20 mouse cellular contexts compared by ENCODE assay signal in genomic region chr15:80327743-80328540, GRCm38 (mm10). TPM values are rescaled to one million over a fixed set of nuclear protein-coding genes. Genes with fewer than 3 reads are reported as not detected.
DNase-seq lines count a peak whose midpoint lies in the region; ATAC-seq and TF ChIP-seq lines count a peak whose summit lies in the region.
"Had no signal": no experiment of that assay in that cellular context is flagged by ENCODE, and none has a peak within 500 bp of the region (broad histone marks: within the 10 kb centered on the region; RNA-seq: fewer than 3 reads in every experiment).

No protein-coding gene starts in this region.

- H3K4me1 ChIP-seq in CH12.LX (ENCODE audit: control insufficient read depth in 1 of 2, insufficient read depth in 2 of 2), result peaks cover 3 to 9% of the 10 kb centered on the region in 2 experiments; a peak in 2 of 4 replicates
- H3K4me1 ChIP-seq: intestine, embryonic 15.5 days; limb, embryonic 13.5 days; stomach, embryonic 15.5 days had no signal

- no peak for TF ChIP-seq EP300 in CH12.LX (IDR thresholded peaks at IDR 0.05; ENCODE audit: low read length)

- TF ChIP-seq POLR2A in CH12.LX (IDR thresholded peaks at IDR 0.05; ENCODE audit: low read depth, low read length), result no peak

- no peaks in the 10 kb centered on the region for H3K36me3 ChIP-seq in CH12.LX (replicated peaks in 1 of 2; ENCODE audit: control insufficient read depth in 1 of 2, insufficient read depth in 1 of 2, low read length in 1 of 2)
- H3K36me3 ChIP-seq: hindbrain, embryonic 10.5 days; intestine, embryonic 15.5 days; limb, embryonic 13.5 days; midbrain, embryonic 12.5 days; stomach, embryonic 15.5 days had no signal

- no peak overlapping the region for H3K27ac ChIP-seq in CH12.LX (ENCODE audit: insufficient read depth, low read depth)
- H3K27ac ChIP-seq: hindbrain, embryonic 10.5 days; intestine, embryonic 15.5 days; kidney, postnatal 0 days; limb, embryonic 13.5 days; midbrain, embryonic 12.5 days; stomach, embryonic 15.5 days had no signal

- H3K27me3 ChIP-seq in CH12.LX (replicated peaks), result peaks cover 98% of the 10 kb centered on the region
- H3K27me3 ChIP-seq: intestine, embryonic 15.5 days; Patski had no signal

- H3K9ac ChIP-seq in CH12.LX (ENCODE audit: insufficient read depth, low read depth), result no peak overlapping the region
- H3K9ac ChIP-seq: intestine, embryonic 15.5 days; limb, embryonic 13.5 days; midbrain, embryonic 12.5 days; stomach, embryonic 15.5 days had no signal

- no peaks in the 10 kb centered on the region for H3K79me2 ChIP-seq in CH12.LX (replicated peaks; ENCODE audit: control insufficient read depth, extremely low read depth, insufficient read depth, poor library complexity, severe bottlenecking)

- TF ChIP-seq CTCF in CH12.LX (conservative IDR thresholded peaks at IDR 0.05 in 1 of 2, IDR thresholded peaks at IDR 0.05 in 1 of 2; ENCODE audit: low read depth in 2 of 2, low read length in 2 of 2), result no peak

- no peak for ATAC-seq in CD4-positive, CD25-positive, alpha-beta regulatory T cell, adult 4 months
- ATAC-seq: forebrain, embryonic 14.5 days; intestine, embryonic 15.5 days; Patski had no signal

- no peak overlapping the region for H3K4me2 ChIP-seq in CH12.LX (ENCODE audit: insufficient read depth, low read depth, poor library complexity, severe bottlenecking)
- H3K4me2 ChIP-seq: intestine, embryonic 15.5 days; limb, embryonic 13.5 days; midbrain, embryonic 12.5 days; stomach, embryonic 15.5 days had no signal

- dilution Hi-C loops in CH12.LX (cut with MboI; ENCODE audit: extremely low pct_ligation_motif_present, extremely low pct_unique_long_range_greater_than_20kb, low sequenced_read_pairs), result no loop called here

- no peak overlapping the region for H3K4me3 ChIP-seq in CH12.LX (replicated peaks in 1 of 3; ENCODE audit: low read depth in 2 of 3, low read length in 2 of 3, poor library complexity in 1 of 3)
- H3K4me3 ChIP-seq: hindbrain, embryonic 10.5 days; intestine, embryonic 15.5 days; limb, embryonic 13.5 days; midbrain, embryonic 12.5 days; stomach, embryonic 15.5 days had no signal

- intact Hi-C loops in left cerebral cortex, postnatal 25 days (cut with DNase I), result no loop called here

- H3K9me3 ChIP-seq in CH12.LX (replicated peaks; ENCODE audit: low read length), result no peaks in the 10 kb centered on the region
- H3K9me3 ChIP-seq: hindbrain, embryonic 10.5 days; intestine, embryonic 15.5 days; limb, embryonic 13.5 days; midbrain, embryonic 12.5 days; stomach, embryonic 15.5 days had no signal

- in situ Hi-C loops in CH12.LX (cut with MboI; ENCODE audit: low pct_ligation_motif_present, low pct_unique_long_range_greater_than_20kb, low sequenced_read_pairs), result no loop called here

- no peak for TF ChIP-seq RAD21 in CH12.LX (IDR thresholded peaks at IDR 0.05; ENCODE audit: low read depth, low read length)

- DNase-seq in CH12.LX (ENCODE audit: extremely low read depth) (peak; percentile 27), NIH3T3 (ENCODE audit: low read depth) (peak; percentile 64)
- DNase-seq in cerebellum, adult 9-10 months, result peak; percentile 99
- DNase-seq in left cerebral cortex, postnatal 25 days (ENCODE audit: low spot score in 2 of 2), result peak; percentile 35 to 58
- no peak for DNase-seq in layer of hippocampus, postnatal 14 days (ENCODE audit: low spot score in 2 of 2)
- DNase-seq in layer of hippocampus, postnatal 10 days (ENCODE audit: low spot score in 2 of 2), result no peak
- DNase-seq: heart, adult 11 months; layer of hippocampus, adult 9-11 months; lung, postnatal 36 days had no signal

TF ChIP-seq in CH12.LX, 34 proteins besides CTCF, POLR2A, EP300 and RAD21:
- no peak for TF ChIP-seq CHD2 (IDR thresholded peaks at IDR 0.05; ENCODE audit: low read length)
- TF ChIP-seq ETS1 (conservative IDR thresholded peaks at IDR 0.05; ENCODE audit: low read depth, low read length), result peak; percentile 31; the same call in 1 of the 2 replicates
- peak; percentile 20; the same call in 1 of the 2 replicates for TF ChIP-seq JUN (IDR thresholded peaks at IDR 0.05; ENCODE audit: insufficient read depth, low read depth, low read length)

RNA-seq across cellular contexts. Expression of gene Cacna1i, which starts 40.9 kb away (rescaled TPM):
- total RNA-seq in CH12.LX (2012; rRNA removed), result under 0.01 TPM in 1 of 2 replicates, not detected in the other
- total RNA-seq in CH12.LX (2014; rRNA removed), result 0.03 TPM in 1 of 2 replicates, not detected in the other
- polyA plus RNA-seq in CH12.LX (2012; ENCODE audit: insufficient read length, low read depth), result not detected in 2 replicates
- 10 to 100 TPM; 77.1 to 79.3 TPM for total RNA-seq in left cerebral cortex, postnatal 25 days (2021)
- 10 to 100 TPM; 40.5 to 45.5 TPM for total RNA-seq in layer of hippocampus, postnatal 14 days (2021)
- total RNA-seq in layer of hippocampus, postnatal 10 days (2021), result 10 to 100 TPM; 36.0 to 38.0 TPM
- not detected for polyA plus RNA-seq in CD4-positive, CD25-positive, alpha-beta regulatory T cell, adult 4 months (2017; shearing (Covaris generic))
- polyA plus RNA-seq: heart, embryonic 14.5 days; intestine, embryonic 15.5 days; kidney, postnatal 0 days; liver, embryonic 16.5 days had no signal

Comparison
In these comparisons a context has a peak if more than half of its experiments do, and no peak if none do; other contexts are left out.
1. DNase-seq: peak in CH12.LX (single experiment), NIH3T3 (single experiment), cerebellum, adult 9-10 months (single experiment) and left cerebral cortex, postnatal 25 days (2 of 2); none in layer of hippocampus, postnatal 14 days (0 of 2) and layer of hippocampus, postnatal 10 days (0 of 2).
2. RNA of gene Cacna1i, which starts 40.9 kb away (total RNA-seq): 77.1 to 79.3 TPM in left cerebral cortex, postnatal 25 days, 40.5 to 45.5 TPM in layer of hippocampus, postnatal 14 days and 36.0 to 38.0 TPM in layer of hippocampus, postnatal 10 days; under 0.01 to 0.03 TPM in CH12.LX; every median in the first group is over 10 times any median in the second.